Mouse (Mus musculus) neutrophil, adult 5-6 weeks (primary cell): ENCODE measurements at regions not wholly inside any gene's neighbourhood (a gene's known extent, or its start where the extent isn't known, plus 50 kb on each side); places are given as distances from the start of the nearest gene placed in this dataset.

Experiments used
- ATAC-seq: fragments of 151-379, 151-347 bp; 2 replicates; pipeline ENCODE4 v1.8.0; 2017; ENCODE audit warnings: mild to moderate bottlenecking, moderate TSS enrichment; ENCODE audit not compliant: insufficient number of reproducible peaks, poor library complexity, low FRiP score, severe bottlenecking; ENCODE audit errors: extremely low read depth

DNA sequence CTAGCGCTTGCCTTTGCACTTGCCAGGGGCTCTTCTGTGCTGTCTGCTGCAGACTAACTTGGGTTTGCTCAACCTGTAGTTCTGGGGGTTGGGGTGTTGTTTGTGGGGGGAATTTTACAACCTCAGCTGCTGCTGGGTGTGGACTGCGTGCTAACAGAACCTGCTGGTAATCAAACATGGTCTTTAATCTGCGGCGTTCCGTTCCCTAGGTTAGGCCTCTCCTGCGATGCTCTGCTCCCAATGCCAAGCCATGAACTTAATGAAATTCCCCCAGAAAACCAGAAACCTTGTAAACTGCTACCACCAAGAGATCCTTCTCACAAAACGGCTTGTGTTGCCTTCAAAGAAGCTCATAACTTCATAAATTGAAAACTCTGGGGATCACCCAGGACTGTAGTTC is 262.9 kb upstream of the Gm12728 start:
- no peak for ATAC-seq

- ATAC-seq: no peak
These were observed 262.4 kb upstream of the Gm12728 start for GRCm38 (mm10) chr4:105527316-105527715.

DNA sequence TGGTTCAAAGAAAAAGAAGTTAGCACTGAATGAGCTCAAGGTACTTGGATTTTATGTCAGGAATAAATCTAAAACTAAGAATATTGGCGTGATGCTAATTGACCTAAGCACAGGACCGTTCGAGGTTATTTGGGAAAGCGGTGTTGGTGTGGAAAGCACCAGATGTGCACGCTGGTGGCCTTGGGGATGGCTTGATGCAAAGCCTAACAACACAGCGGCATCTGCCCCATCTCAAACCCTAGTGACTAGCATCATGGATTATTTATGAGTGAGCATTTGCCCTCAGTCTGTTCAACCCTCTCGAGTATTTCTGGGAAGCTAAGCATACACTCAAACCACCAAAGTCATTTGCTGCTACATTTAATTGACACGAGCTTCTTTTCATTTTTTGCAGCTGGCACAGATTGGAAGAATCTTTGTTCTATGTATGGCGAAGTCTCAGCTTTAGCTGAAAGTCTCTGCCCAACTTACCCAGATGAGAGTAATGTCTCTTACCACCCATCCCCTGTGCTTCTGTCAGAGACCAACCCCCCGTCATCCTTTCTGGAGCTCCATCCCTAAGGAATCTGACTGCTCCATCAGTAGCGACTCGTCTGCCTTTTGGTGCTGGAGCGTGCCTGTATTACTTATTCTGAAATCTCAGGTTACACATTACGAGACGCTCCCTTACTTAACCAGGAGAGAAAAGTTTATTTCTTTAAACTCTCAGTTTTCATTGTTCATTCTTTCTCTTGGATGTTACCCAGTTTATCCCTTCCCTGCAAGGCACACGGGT is 257.8 kb upstream of the Gm12728 start:
- ATAC-seq: no peak

GRCm38 (mm10) chr4:105535451-105535850 is 254.2 kb upstream of the Gm12728 start:
- ATAC-seq: no peak

DNA sequence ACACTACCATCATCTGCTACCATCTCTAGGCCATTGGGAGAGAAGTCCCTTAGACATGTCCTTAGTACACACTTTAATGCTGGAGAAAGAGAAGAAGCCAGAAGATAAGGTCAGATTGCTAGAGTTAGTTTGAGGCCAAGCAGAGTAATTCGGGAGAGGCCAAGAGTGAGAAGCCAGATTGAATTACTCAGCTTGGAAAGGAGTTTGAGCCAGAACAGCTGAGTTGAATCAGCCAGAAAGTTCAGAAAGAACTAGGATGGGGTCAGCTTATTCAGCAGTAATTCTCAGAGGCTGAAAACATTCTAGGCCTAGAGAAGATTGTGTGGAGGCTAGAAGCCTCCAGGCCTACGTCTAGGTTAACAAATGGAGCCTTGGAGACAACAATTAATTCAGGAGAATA is 244.2 kb upstream of the Gm12728 start:
- no peak for ATAC-seq

- no peak for ATAC-seq
These were observed 239.8 kb upstream of the Gm12728 start for GRCm38 (mm10) chr4:105549744-105550440.

GRCm38 (mm10) chr4:105551966-105552685 is 237.5 kb upstream of the Gm12728 start:
- ATAC-seq: no peak

DNA sequence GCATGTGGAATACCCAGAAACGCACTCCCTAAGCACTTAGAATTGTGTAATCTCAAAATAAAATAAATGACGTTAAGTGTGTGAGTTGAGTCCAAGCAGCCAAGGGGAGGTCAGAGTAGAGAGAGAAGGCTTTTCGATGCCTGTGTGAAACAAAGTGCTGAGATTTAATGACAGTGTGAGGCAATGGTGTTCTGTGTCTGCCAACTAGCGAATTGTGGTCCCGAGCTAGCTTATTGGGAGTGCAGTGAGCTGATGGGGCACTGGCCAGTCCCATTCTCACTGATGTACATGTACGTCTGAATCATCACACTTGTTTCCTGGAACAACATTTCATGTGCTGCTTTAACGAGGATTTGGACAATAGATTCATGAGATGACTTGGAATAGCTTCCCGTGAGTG is 234.7 kb upstream of the Gm12728 start:
- no peak for ATAC-seq

- ATAC-seq: no peak
These were observed 233.7 kb upstream of the Gm12728 start for GRCm38 (mm10) chr4:105555941-105556340.

GRCm38 (mm10) chr4:105557396-105557795 is 232.3 kb upstream of the Gm12728 start:
- no peak for ATAC-seq

DNA sequence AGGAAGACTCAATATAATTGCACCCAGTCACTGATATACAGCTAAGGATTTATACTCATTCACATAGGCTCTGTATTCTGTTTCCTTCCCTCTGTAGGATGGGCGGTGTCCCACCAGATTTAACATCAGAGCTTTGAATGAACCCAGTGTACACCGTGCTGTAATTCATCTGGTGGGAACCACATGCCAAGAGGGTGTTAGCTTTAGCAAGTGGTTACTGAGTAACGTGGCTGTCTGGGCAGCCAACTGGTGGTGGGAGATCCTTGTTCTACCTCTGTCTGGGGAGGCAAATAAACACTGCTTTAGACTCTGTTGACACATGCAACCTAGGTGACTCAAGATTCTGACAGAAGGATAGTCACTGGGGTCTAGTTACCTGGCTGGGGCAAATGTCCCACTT is 229.6 kb upstream of the Gm12728 start:
- no peak for ATAC-seq

- ATAC-seq: no peak
These were observed 228.9 kb upstream of the Gm12728 start for GRCm38 (mm10) chr4:105560781-105561180.

- ATAC-seq: no peak
These were observed 228.1 kb upstream of the Gm12728 start for GRCm38 (mm10) chr4:105561611-105562010.

DNA sequence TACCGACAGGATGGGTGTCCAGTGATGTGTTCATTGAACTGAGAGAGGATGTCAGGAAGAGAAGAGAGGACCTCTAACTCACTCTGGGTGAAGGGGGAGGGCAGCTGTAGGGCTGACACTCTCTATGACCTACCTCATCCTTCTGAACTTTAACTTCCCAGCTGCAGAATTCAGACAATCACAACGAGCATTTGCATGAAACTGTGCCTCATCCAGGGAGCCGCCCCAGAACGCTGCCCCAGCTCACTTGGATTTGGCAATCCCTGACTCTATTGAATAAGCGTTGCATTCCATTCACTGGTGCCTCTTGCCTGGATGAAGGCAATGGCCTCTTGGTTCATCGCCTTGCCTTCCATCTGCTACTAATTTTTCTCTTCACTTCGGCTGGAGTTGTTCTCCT is 223.9 kb upstream of the Gm12728 start:
- ATAC-seq: no peak

DNA sequence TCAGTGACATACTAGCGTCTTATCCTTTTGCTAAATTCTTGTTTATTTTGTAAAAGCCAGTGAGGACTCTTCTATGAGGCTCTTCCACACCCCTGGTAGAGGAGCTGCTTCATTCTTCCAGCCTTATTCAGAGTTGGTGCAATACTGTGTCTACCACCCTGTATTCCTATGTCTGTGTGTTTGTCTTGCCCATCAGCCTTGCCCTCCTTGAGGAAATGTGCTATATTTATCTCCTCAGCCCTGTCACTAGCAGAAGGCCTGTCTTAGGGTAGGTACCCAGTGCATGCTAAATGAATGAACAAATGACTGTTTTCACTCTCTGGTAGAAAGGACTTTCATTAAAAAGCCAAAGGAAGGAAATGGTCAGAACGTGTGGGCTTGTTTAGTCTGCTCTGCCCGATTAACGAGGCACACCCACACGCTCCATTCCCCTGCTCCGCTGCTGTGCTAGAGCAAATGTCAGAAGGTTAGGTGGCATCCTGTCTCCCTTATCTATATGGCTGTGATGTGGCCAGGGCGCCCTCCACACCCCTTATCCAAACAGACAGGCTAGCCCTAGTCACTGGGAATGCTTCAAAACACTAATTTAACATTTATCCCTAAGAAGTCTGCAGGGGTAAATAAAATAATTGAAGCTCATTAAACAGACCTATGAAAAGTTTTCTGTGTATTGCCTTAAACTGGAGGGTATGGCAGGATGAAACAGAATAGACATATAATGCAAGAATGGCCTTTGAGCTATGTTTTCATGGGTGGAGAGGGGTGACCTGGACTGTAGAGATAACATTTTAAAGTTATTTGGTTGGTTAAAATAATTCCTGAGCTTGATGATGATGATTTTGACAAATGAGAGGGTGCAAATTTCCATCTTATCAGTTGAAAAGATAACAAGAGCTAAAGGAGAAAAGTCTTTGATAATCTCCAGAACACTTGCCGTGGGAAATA is 222.9 kb upstream of the Gm12728 start:
- no peak for ATAC-seq

- ATAC-seq: no peak
These were observed 220.0 kb upstream of the Gm12728 start for GRCm38 (mm10) chr4:105569671-105570070.

- ATAC-seq: 0 out of 2 replicates have a peak, but pooled peaks have one; percentile 16
These were observed 214.1 kb upstream of the Gm12728 start for GRCm38 (mm10) chr4:105575550-105575949.

- ATAC-seq: no peak
These were observed 208.7 kb upstream of the Gm12728 start for GRCm38 (mm10) chr4:105580987-105581386.
